Mouse (Mus musculus): ENCODE measurements around the gene Cbx7. TPM values are rescaled to one million over a fixed set of nuclear protein-coding genes. Genes with fewer than 3 reads are reported as not detected.
A peak's percentile ranks its signal among the peaks of the same experiment; 100 is the strongest.

The Cbx7 gene
- total RNA-seq, 2 experiments from 2014 or later, result 15.4 to 18.4 TPM

GRCm38 (mm10) chr15:80003581-80003980 is 32.7 kb upstream of the Cbx7 start:
- no peak for DNase-seq (ENCODE audit: low spot score in 2 of 2)

- no peak for DNase-seq (ENCODE audit: low spot score in 2 of 2)
Observed at GRCm38 (mm10) chr15:80001601-80002000, 30.7 kb upstream of the Cbx7 start.

- DNase-seq (ENCODE audit: low spot score in 2 of 2), result no peak
Observed at GRCm38 (mm10) chr15:80000694-80001093, 29.8 kb upstream of the Cbx7 start.

GRCm38 (mm10) chr15:79997988-79998387 is 27.1 kb upstream of the Cbx7 start:
- no peak for DNase-seq (ENCODE audit: low spot score in 2 of 2)

- no peak for DNase-seq (ENCODE audit: low spot score in 2 of 2)
Observed at GRCm38 (mm10) chr15:79996781-79997180, 25.9 kb upstream of the Cbx7 start.

- DNase-seq (ENCODE audit: low spot score in 2 of 2), result no peak
Observed at GRCm38 (mm10) chr15:79995552-79995951, 24.6 kb upstream of the Cbx7 start.

- DNase-seq (ENCODE audit: low spot score in 2 of 2), result no peak
Observed at GRCm38 (mm10) chr15:79994566-79994965, 23.6 kb upstream of the Cbx7 start.

- no peak for DNase-seq (ENCODE audit: low spot score in 2 of 2)
Observed at GRCm38 (mm10) chr15:79986182-79986581, 15.3 kb upstream of the Cbx7 start.

GRCm38 (mm10) chr15:79985471-79985870 is 14.6 kb upstream of the Cbx7 start:
- no peak for DNase-seq (ENCODE audit: low spot score in 2 of 2)

GRCm38 (mm10) chr15:79984152-79984551 is 13.2 kb upstream of the Cbx7 start:
- no peak for DNase-seq (ENCODE audit: low spot score in 2 of 2)

GRCm38 (mm10) chr15:79980716-79981115 is 9.8 kb upstream of the Cbx7 start:
- no peak for DNase-seq (ENCODE audit: low spot score in 2 of 2)

- no peak for DNase-seq (ENCODE audit: low spot score in 2 of 2)
Observed at GRCm38 (mm10) chr15:79972186-79972585, 1.3 kb upstream of the Cbx7 start.

GRCm38 (mm10) chr15:79970491-79970890 is 428 bp downstream of the Cbx7 start:
- no peak for DNase-seq (ENCODE audit: low spot score in 2 of 2)

GRCm38 (mm10) chr15:79967346-79967745 is 3.6 kb downstream of the Cbx7 start:
- no peak for DNase-seq (ENCODE audit: low spot score in 2 of 2)

- DNase-seq (ENCODE audit: low spot score in 2 of 2), result no peak
Observed at GRCm38 (mm10) chr15:79964376-79964775, 6.5 kb downstream of the Cbx7 start.

GRCm38 (mm10) chr15:79962661-79963060 is 8.3 kb downstream of the Cbx7 start:
- no peak for DNase-seq (ENCODE audit: low spot score in 2 of 2)

GRCm38 (mm10) chr15:79961366-79961921 is 9.5 kb downstream of the Cbx7 start:
- no peak for DNase-seq (ENCODE audit: low spot score in 2 of 2)

- no peak for DNase-seq (ENCODE audit: low spot score in 2 of 2)
Observed at GRCm38 (mm10) chr15:79958418-79958817, 12.5 kb downstream of the Cbx7 start.

GRCm38 (mm10) chr15:79956559-79956958 is 14.4 kb downstream of the Cbx7 start:
- DNase-seq (ENCODE audit: low spot score in 2 of 2), result no peak

- no peak for DNase-seq (ENCODE audit: low spot score in 2 of 2)
Observed at GRCm38 (mm10) chr15:79953470-79953869, 17.4 kb downstream of the Cbx7 start.

GRCm38 (mm10) chr15:79952504-79953231 is 18.3 kb downstream of the Cbx7 start:
- DNase-seq (ENCODE audit: low spot score in 2 of 2), result peak; percentile 48 to 70

- DNase-seq (ENCODE audit: low spot score in 2 of 2), result peak in 1 of 2 experiments; percentile 31
Observed at GRCm38 (mm10) chr15:79951730-79952503, 19.0 kb downstream of the Cbx7 start.

Data from adrenal gland, postnatal 4 days (tissue).